Mouse (Mus musculus) E14TG2a.4 (cell line): Measurements from ENCODE around the gene Gramd1b.

ENCODE experiments used
- CTCF ChIP-seq: conservative IDR thresholded peaks from 2 replicates; pipeline ENCODE4 v1.5.1; 2014; ENCODE audit warnings: low read length
- NANOG ChIP-seq: IDR thresholded peaks from 2 replicates; pipeline ENCODE4 v1.6.1; 2014; ENCODE audit warnings: borderline replicate concordance, low read length, mixed read lengths

GRCm38 (mm10) chr9:40400171-40400570, 131.0 kb downstream of the Gramd1b start:
- TF ChIP-seq NANOG: no peak
- no peak for TF ChIP-seq CTCF
